Mouse (Mus musculus): Measurements from ENCODE around the gene Vps18.

The Vps18 gene

DNA sequence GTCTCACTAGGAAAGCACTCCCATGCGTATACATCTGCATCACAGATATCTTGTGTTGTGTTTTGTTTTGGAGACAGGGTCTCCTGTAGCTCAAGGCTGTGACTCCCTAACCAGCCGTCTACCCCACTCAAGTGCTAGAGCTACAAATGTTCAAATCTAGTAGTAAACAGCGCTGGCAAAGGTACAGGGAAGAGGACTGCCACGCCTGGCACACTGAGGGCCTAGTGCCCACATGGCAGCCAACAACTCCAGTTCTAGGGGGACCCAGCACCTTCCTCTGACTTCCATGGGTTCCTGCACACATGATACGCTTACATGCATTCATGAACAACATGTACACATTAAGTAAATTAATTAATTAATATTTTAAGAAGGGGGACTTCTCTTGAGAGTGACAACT, 3.7 kb downstream of the Vps18 start:
- no peak for DNase-seq (ENCODE audit: low read depth, low spot score)

DNA sequence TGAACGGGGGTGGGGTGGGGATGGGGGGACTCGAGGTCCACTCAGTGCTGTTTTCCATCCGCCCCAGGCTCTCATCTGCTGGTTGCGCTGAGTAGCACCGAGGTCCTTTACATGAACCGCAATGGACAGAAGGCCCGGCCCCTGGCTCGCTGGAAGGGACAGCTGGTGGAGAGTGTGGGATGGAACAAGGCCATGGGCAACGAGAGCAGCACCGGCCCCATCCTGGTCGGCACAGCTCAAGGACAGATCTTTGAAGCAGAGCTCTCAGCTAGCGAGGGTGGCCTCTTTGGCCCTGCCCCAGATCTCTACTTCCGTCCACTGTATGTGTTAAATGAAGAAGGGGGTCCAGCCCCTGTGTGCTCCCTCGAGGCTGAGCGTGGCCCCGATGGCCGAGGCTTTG, 4.3 kb downstream of the Vps18 start:
- no peak for DNase-seq (ENCODE audit: low read depth, low spot score)

DNA sequence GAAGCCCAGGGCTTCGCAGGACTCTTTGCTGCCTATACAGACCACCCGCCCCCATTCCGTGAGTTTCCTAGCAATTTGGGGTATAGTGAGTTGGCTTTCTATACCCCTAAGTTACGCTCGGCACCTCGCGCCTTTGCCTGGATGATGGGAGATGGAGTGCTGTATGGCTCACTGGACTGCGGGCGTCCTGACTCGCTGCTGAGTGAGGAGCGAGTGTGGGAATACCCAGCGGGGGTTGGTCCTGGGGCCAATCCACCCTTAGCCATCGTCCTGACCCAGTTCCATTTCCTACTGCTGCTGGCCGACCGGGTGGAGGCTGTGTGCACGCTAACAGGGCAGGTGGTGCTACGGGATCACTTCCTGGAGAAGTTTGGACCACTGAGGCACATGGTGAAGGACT, 4.8 kb downstream of the Vps18 start:
- DNase-seq (ENCODE audit: low read depth, low spot score) = no peak

DNA sequence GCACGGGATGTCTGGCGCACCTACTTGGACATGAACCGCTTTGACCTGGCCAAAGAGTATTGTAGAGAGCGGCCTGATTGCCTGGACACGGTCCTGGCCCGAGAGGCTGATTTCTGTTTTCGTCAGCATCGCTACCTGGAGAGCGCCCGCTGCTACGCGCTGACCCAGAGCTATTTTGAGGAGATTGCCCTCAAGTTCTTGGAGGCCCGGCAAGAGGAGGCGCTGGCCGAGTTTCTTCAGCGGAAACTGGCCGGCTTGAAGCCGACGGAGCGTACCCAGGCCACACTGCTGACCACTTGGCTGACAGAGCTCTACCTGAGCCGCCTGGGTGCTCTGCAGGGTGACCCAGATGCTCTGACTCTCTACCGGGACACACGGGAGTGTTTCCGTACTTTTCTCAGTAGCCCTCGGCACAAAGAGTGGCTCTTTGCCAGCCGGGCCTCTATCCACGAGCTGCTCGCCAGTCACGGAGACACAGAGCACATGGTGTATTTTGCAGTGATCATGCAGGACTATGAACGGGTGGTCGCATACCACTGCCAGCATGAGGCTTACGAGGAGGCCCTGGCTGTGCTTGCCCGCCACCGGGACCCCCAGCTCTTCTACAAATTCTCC, 5.3 kb downstream of the Vps18 start:
- DNase-seq (ENCODE audit: low read depth, low spot score) = no peak

DNA sequence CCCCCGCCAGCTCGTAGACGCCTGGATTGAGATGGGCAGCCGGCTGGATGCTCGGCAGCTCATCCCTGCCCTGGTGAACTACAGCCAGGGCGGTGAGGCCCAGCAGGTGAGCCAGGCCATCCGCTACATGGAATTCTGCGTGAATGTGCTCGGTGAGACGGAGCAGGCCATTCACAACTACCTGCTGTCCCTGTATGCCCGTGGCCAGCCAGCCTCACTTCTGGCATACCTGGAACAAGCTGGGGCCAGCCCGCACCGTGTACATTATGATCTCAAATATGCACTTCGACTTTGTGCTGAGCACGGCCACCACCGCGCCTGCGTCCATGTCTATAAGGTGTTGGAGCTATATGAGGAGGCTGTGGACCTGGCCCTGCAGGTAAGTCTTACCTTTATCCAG, 5.9 kb downstream of the Vps18 start:
- DNase-seq (ENCODE audit: low read depth, low spot score) = no peak

DNA sequence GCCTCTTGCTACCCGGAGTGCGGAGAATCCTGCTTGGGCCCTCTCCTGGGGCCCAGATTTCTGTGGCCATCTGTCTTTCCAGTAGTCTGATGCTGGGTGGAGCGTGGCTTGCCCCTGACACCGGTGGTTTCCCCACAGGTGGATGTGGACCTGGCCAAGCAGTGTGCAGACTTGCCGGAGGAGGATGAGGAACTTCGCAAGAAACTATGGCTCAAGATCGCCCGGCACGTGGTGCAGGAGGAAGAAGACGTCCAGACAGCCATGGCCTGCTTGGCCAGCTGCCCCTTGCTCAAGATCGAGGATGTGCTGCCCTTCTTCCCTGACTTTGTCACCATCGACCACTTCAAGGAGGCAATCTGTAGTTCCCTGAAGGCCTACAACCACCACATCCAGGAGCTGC, 8.2 kb downstream of the Vps18 start:
- DNase-seq (ENCODE audit: low read depth, low spot score) = no peak

DNA sequence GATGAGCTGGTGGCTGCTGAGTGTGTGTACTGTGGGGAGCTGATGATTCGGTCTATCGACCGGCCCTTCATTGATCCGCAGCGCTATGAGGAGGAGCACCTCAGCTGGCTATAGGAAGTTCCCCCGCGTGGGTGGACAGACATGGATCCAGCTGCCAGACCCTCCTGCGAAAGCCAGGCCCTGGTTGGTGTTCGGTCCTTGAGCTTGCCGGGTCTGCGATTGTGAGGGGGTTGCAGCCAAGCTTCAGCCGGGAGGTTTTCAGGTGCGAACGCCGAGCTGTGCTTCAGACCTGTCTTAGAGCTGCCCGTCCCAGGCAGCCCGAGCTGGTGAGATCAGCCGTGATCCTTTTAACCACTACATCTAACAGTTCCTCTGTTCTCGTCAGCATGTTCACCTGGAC, 9.0 kb downstream of the Vps18 start:
- no peak for DNase-seq (ENCODE audit: low read depth, low spot score)

DNA sequence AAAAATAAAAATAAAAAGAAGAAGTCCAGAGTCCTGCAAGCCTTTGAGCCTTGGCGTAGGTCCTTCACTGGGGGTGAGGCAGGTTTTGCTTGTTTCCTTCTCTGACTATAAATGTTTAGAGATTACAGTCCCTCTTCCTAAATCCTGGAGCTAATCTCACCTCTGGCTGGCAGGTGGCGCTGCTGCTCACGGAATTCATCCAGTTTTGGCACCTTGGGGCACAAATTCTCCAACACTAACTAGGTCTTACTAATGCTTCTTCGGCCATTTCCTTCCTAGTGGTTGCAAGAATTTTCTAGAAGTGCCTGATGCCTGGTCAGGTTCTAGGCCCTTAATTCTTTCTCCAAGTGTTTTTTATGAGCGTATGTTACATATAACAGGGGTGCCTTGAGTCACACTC, 9.8 kb downstream of the Vps18 start:
- peak; percentile 58 for DNase-seq (ENCODE audit: low read depth, low spot score)

DNA sequence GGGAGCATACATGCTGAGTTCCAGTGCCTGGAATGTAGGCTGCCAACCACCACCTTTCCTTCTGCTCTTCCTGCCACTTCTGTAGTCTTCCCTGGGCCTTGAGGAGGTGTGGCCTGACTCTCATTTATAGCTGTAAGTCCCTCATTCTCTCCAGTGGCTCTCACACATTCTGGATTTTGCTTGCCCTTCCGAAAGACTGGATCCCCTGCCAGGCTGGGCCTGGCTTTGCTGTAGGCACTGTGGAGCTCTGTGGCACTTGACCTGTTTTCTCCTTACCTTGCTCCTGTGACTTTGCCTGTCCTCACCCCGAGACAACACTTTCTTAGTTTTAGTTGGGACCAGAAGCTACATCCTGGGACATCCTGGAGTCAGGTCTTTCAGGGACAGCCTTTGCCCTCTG, 10.3 kb downstream of the Vps18 start:
- no peak for DNase-seq (ENCODE audit: low read depth, low spot score)

DNA sequence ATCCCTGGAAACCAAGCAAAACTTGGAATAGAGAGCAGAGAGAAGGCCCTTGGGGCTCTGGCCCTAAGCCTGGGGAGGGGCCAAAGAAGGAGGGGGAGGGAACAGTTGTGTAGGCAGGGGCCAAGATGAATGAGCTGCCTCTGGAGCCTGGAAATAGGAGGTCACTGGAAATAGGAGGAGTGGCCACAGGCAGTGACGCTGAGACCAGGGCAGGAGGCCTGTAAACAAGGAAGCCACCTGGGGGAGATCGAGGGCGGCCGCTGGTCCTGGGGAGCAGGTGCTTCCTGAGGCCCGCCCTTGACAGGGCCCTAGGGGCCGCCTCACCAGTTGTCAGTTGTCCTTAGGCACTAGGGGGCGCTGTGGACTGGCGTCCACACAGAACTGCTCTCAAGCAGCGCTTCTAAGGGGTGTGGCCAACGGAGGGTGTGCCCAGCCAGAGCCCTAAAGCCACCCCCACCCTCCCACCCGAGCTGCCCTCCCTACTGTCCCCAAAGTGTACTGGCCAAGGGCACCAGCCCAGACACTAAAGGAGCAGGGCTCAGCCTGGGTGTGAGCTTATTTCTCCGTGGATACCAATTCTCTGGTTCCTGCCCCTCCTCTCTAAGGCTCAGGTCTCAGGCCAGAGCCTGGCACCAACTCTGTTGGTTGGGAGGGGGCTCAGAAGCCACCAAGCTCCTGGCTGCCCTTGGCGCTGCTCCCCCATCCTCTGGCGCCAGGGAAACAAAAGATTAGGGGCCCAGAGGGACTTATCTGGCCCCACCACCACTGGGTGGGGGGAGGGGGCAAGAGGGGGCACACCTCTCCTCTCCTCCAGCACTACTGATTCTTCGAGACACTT, 11.7 kb downstream of the Vps18 start:
- peak; percentile 89 for DNase-seq (ENCODE audit: low read depth, low spot score)

DNA sequence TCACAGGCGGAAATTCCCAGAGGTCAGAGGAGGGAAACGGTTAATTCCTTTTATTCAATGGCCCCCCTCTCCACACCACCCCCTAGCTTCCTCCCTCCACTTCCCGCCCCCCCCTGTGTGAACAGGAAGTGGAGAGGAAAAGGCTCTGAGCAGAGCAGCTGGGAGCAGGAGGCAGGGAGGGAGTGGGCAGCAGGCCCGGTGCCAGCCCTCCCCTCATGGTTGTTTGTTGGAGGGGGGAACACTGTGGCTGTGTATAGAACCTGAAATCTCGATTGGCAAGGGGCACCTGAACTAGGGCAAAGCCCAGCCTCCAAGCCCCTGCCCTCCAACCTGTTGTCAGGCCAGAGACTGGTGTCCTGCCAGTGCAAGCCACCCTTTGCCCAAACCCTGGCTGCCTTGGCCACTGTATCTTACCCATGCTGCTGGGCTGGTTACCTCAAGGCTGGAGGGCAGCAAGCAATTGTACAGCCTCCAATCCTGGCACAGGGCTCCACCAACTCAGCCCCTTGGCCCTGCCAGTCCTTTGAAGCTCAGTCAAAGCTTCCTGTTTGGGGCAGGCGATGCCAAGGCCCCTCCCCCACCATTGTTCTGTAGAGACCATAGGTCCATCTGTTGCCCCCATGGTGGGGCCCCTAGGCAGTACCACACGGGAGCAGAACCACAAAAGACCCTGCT, 12.4 kb downstream of the Vps18 start:
- peak; percentile 42 for DNase-seq (ENCODE audit: low read depth, low spot score)

DNA sequence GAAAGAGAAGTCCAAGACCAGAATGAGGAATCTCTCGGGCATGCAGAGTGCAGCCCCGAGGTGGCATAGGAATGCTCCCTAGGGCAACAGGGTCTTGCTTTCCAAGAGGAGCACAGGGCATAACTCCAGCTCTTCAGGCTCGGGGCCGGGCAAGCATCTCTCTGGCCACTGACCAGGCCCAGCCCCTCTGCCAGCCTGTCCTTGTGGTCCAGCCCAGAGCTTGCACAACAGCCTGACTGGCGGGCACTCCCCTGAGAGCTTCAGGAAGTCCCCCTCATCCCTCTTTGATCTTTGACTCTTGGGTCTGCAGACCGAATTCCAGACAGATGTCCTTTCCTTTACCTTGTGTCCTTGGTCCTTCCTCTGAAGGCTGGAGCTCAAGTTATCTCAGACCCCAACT, 14.3 kb downstream of the Vps18 start:
- DNase-seq (ENCODE audit: low read depth, low spot score) = no peak

DNA sequence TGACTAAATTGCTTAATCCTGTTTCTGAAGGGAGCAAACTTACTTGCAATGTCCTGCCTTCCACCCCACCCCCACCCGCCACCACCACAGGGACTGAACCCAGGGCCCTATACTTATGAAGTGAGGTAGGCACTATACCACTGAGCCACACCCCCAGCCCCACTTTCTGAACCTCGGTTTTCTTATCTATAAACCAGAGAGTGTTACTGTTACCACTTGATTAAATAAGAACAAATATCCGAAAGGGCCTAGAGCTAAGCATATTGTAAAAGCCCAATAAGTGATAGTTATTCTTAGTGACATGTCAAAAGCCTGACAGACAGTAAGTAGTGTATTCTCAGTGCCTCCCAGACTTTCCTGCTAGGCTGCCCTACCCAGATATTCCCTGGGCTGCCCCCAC, 15.9 kb downstream of the Vps18 start:
- no peak for DNase-seq (ENCODE audit: low read depth, low spot score)

DNA sequence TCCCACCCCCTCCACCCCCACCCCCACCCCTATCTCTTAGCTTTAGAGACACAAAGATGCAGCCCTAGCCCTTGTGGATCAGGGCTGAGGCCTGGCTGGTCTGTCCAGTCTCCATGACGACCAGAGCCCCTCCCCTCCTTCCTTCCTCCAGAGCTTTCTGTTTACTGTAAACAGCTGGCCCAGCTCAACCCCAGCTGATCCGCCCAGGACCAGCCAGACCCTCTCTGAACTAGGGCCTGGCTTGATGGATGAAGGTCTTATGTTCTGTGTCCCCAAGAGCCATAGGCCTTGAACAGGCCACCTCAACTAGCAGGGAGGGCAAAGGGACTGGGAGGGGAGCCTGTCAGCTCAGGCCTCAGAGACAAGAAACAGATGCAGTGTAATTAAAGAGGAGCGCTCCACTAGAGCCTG, 16.3 kb downstream of the Vps18 start:
- no peak for DNase-seq (ENCODE audit: low read depth, low spot score)

DNA sequence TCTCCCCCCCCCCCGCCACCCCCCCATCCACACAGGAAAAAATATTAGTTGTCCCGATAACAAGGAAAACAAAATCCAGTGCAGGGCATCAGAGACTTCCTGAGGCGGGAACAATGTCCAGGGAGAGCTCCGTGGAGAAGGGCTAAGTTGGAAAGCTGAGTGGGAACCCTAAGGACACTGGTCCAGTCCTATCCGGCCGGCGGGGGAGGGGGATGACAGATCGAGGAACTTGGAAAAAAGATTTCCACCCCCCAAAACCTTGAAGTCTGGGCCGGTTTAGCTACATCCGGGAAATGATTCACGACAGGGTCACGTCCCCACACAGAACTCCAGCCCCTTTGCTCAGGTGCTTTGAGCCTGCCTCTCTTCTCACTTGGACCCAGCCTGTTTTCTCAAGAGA, 23.0 kb downstream of the Vps18 start:
- DNase-seq (ENCODE audit: low read depth, low spot score) = no peak

DNA sequence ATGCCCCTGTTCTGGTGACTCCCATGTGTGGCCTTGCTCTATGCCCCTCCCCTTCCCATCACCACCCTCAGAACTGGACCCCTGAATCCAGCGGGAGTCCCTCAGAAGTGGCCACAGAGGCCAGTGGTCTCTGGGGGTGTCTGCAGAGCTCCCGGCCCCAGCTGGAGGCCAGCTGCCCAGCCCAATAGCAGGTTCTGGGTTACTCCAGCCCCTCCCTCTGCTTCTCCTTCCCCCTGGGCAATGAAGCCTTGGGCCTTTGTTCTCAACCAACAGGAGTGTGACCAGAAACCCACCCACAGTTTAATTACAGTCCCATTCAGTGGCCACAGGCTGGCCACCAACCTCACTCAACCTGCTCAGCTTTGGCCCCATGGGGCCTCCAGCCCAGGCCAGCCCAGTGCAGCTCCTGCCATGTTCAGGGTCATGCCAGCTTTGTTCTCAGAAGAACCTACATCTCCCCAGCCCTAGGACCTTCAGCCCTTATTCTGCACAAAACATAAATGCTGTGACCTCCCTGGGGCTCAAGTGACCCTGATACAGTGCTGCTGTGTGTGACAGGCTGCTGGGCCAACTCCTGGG, 23.9 kb downstream of the Vps18 start:
- no peak for DNase-seq (ENCODE audit: low read depth, low spot score)

DNA sequence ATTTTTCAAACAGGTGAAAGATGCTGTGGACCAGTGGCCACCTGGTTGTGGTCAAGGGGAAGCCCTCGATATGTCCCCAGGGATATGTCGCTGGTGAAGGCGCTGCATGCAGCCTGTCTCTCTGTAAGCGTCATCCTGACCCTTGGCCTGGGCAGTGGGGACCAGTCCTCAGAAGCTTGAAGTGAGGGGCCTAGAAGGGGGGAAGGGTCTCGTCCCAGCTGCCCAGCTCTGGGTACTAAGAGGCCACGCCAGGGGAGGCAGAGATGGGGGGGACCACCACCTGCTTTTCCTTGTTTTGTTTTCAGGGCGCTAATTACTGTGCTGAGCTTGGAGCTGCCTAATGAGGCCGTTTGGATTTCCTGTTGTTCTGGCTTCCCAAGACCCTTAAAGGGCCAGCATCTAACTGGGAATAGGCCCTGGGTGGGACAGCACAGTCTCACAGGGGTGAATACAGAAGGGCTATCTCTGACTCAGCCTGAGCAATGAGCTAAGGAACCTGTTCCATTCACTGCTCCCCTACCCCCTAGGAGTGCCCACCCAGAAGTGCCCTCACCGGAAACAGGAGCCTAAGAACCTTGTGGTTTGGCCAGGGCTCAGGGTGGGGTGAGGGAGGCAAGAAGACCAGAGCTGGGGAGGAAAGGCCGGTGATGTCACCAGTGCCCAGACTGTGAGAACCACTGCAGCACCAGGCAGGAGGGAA, 25.4 kb downstream of the Vps18 start:
- DNase-seq (ENCODE audit: low read depth, low spot score) = no peak

DNA sequence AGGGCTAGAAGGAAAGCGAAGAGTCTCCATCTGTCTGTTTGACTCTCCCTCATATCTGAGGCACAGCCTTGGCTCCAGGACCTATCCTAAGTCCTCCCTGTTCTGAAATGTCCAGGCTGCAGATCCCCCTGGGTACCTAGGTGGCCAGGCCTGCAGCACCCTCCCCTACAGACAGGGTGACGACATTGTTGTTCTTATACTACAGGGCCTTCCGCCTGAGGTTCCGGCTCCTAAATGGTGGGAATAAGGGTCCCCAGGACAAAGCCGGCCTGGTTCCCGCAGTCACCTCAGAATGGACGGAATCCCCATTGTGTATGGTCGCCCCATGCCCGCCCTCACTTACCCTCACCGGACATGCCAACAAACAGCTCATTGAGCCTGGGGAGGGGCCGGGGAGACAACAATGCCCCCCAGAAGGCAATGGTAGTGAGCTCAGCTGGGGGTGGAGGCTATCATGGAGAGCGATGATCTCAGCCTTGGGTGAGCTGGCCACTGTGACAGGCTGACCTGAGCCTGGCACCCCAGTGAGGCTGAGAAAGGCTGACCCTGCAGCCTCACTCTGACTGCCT, 26.3 kb downstream of the Vps18 start:
- DNase-seq (ENCODE audit: low read depth, low spot score) = no peak

DNA sequence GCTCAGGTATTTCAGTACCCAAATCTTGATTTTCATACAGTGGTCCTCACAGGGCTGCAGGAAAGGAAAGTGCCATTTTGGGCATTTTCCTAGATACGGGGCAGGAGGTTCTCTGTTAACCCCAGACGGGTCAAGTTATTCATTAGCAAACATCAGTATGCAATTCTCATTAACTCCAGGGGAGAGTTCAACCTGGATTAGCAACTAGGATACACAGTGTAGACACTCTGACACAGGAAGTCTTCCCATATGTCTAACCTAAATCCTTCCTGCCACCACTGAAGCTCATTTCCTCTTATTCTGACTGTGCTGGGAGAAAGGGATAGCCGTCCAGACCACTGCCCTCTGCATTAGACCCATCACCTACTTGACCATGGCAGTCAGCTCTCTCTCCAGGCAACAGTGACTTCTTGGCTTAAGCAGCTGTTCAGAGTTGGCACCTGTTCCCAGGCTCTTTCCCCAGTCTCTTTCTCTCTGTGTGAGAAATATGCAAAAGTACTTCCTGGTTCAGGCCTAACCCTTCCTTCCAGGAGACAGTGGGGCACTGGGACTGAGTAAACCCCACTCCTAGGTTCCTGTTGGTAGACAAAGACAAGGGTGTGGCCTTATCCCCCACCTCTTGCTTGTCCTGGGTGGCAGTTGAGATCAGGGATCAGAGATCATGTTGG, 29.6 kb downstream of the Vps18 start:
- no peak for DNase-seq (ENCODE audit: low read depth, low spot score)

DNA sequence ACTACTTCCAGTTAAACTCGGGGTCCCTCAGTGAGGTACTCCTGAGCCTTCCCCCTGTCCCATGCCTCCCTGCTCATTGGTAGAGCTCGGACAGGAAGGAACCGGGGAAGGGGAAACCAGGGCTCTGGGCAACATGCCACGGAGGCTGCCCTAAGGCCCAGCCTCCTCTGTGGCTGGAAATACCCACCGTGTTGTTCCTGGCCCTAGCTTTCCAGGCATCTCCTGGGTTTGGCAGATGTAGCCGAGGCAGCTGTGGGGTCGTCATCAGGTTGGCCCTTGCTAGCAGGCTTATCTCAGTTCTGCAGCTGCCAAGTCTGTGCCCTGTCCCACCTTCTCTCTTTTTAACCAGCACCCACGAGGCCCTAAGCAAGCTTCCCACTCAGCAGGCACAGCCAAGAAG, 32.0 kb downstream of the Vps18 start:
- no peak for DNase-seq (ENCODE audit: low read depth, low spot score)

Data from CD4-positive helper T cell, adult 2 months (primary cell).